Mouse (Mus musculus) myocyte (in vitro differentiated cells): ENCODE measurements around the gene Krt8. TPM values are rescaled to one million over a fixed set of nuclear protein-coding genes. Genes with fewer than 3 reads are reported as not detected.
A peak's percentile ranks its signal among the peaks of the same experiment; 100 is the strongest.

Experiments
- H3K27me3 ChIP-seq: one replicate; pipeline ENCODE4 v1.6.1; 2011; ENCODE audit not compliant: control insufficient read depth, insufficient read depth, insufficient read length
- H3K36me3 ChIP-seq: one replicate; pipeline ENCODE4 v1.6.1; 2011; ENCODE audit not compliant: control insufficient read depth, insufficient read depth
- H3K4me2 ChIP-seq: one replicate; pipeline ENCODE4 v1.6.1; 2011; ENCODE audit warnings: low read depth, control low read depth
- H3K4me3 ChIP-seq: one replicate; pipeline ENCODE4 v1.5.1; 2011; ENCODE audit warnings: mild to moderate bottlenecking, control low read depth, moderate library complexity
- H3K79me2 ChIP-seq: one replicate; pipeline ENCODE4 v1.6.1; 2011; ENCODE audit not compliant: control insufficient read depth, insufficient read depth
- H3ac ChIP-seq: one replicate; pipeline ENCODE4 v1.6.1; 2011; ENCODE audit not compliant: control insufficient read depth, insufficient read length
- CEBPB ChIP-seq: IDR thresholded peaks from 2 replicates; pipeline ENCODE4 v1.6.1; 2011; ENCODE audit warnings: mild to moderate bottlenecking, moderate library complexity; ENCODE audit not compliant: poor library complexity, insufficient read depth, severe bottlenecking
- E2F4 ChIP-seq: IDR thresholded peaks from one replicate; pipeline ENCODE4 v1.6.1; 2011; ENCODE audit warnings: mild to moderate bottlenecking, control low read depth, moderate library complexity; ENCODE audit not compliant: insufficient read depth
- MAX ChIP-seq: IDR thresholded peaks from one replicate; pipeline ENCODE4 v1.6.1; 2011; ENCODE audit warnings: low read depth, mild to moderate bottlenecking, control low read depth
- MYOD1 ChIP-seq, 3 experiments: IDR thresholded peaks; one replicate each; pipeline ENCODE4 v1.6.1; 2011; ENCODE audit warnings: control low read depth in 2 of 3, low read depth in 2 of 3, mild to moderate bottlenecking in 2 of 3, moderate library complexity in 1 of 3; ENCODE audit not compliant: insufficient read length in 2 of 3, control insufficient read depth in 1 of 3
- MYOG ChIP-seq, 3 experiments: IDR thresholded peaks; one replicate each; pipeline ENCODE4 v1.6.1; 2011; ENCODE audit warnings: control low read depth in 2 of 3, low read depth in 2 of 3, mild to moderate bottlenecking in 2 of 3; ENCODE audit not compliant: insufficient read length in 2 of 3, control insufficient read depth in 1 of 3, insufficient read depth in 1 of 3
- POLR2A ChIP-seq: IDR thresholded peaks from one replicate; pipeline ENCODE4 v1.6.1; 2011; ENCODE audit warnings: low read depth, mild to moderate bottlenecking, control low read depth, moderate library complexity; ENCODE audit not compliant: insufficient read length
- POLR2AphosphoS2 ChIP-seq: IDR thresholded peaks from one replicate; pipeline ENCODE4 v1.6.1; 2011; ENCODE audit warnings: low read depth, control low read depth; ENCODE audit not compliant: insufficient read length
- REST ChIP-seq: IDR thresholded peaks from one replicate; pipeline ENCODE4 v1.6.1; 2011; ENCODE audit warnings: mild to moderate bottlenecking, control low read depth, moderate library complexity; ENCODE audit not compliant: insufficient read depth, insufficient read length
- SRF ChIP-seq: IDR thresholded peaks from one replicate; pipeline ENCODE4 v1.6.1; 2011; ENCODE audit warnings: low read depth; ENCODE audit not compliant: control insufficient read depth, insufficient read length
- TCF12 ChIP-seq: IDR thresholded peaks from one replicate; pipeline ENCODE4 v1.6.1; 2011; ENCODE audit warnings: mild to moderate bottlenecking, control low read depth; ENCODE audit not compliant: poor library complexity, insufficient read depth, severe bottlenecking
- TCF3 ChIP-seq: IDR thresholded peaks from one replicate; pipeline ENCODE4 v1.6.1; 2011; ENCODE audit warnings: low read depth, control low read depth; ENCODE audit not compliant: insufficient read length
- USF1 ChIP-seq: IDR thresholded peaks from one replicate; pipeline ENCODE4 v1.6.1; 2011; ENCODE audit warnings: low read depth, mild to moderate bottlenecking, control low read depth, moderate library complexity
- polyA plus RNA-seq: library from polyadenylated mRNA; unstranded; fragments of >200 nt; fragmentation: generic; extraction: Trizol; gene quantifications from one replicate; pipeline ENCODE4 v1.2.1, GENCODE M21; 2012; ENCODE audit warnings: missing spikeins

Krt8 gene
- polyA plus RNA-seq, 1 experiment: 0.16 TPM

DNA sequence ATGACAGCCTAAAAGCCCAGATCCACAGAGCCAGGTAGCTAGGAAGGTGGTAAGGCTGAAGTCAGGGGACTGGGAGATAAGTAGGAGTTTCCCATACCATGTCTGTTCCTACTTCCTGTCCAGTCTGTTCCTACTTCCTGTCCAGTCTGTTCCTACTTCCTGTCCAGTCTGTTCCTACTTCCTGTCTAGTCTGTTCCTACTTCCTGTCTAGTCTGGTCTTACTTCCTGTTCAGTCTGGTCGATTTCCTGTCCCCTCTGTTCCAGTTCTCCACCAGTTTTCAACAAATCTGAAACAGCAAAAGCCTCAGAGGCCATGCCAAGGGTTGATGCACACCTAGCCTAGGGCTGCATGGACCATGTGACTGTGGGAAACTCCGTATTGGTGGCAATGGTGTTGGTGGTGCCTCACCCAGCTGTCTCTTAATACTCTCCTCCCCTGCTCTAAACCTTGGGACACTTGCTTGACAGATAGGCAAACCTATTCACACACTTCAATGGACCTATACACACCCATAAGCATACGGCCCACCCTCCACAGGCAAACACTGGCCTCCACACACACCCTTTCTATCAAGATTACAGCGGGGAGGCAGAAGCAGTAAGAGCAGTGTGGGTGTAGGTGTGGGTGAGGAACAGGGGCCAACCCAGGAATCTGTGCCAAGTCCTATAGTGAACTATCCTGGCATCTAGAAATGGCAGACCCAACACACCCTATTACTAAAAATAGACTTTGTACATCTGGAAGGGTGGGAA is 8.6 kb downstream of the Krt8 start:
- Histone ChIP-seq H3K36me3 (no peaks in the 10 kb centered on the region), H3K27me3 (no peaks in the 10 kb centered on the region), H3K4me3 (no peak overlapping the region), H3K79me2 (no peaks in the 10 kb centered on the region), H3ac (no peak overlapping the region), H3K4me2 (peak overlapping the region; percentile 50)
- no peak for TF ChIP-seq TCF3
- TF ChIP-seq USF1: peak; percentile 31

DNA sequence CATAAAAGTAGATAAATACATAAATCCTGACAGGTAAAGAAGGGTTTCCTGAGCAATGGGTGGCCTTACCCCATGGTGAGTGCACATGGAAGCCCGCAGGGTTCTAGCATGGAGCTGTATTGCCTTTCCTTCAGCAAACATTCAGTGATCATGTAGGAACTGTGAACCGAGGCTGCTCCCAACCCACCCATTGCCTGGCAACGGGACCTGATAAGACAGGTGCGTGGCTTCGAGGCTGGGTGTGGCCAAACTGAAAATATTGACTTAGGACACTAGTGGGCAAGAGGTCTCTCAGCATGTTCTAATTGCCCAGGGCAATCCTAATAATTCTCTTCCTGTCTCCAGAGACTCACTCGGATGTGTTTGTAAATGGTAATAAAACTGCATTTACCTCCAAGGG is 9.9 kb downstream of the Krt8 start:
- H3K27me3 ChIP-seq: no peaks in the 10 kb centered on the region
- H3K4me3 ChIP-seq: no peak overlapping the region
- H3K36me3 ChIP-seq: no peaks in the 10 kb centered on the region
- no peaks in the 10 kb centered on the region for H3K79me2 ChIP-seq
- TF ChIP-seq MYOG (IDR thresholded peaks at IDR 0.05; ENCODE audit: control insufficient read depth in 1 of 3, insufficient read depth in 1 of 3, insufficient read length in 2 of 3, low read depth in 2 of 3) (no peak), REST (no peak), POLR2A (no peak), TCF12 (no peak), TCF3 (no peak), MYOD1 (IDR thresholded peaks at IDR 0.05; ENCODE audit: control insufficient read depth in 1 of 3, insufficient read length in 2 of 3, low read depth in 2 of 3) (no peak), POLR2AphosphoS2 (no peak), USF1 (no peak), E2F4 (no peak), MAX (no peak), SRF (no peak), CEBPB (no peak)
- H3ac ChIP-seq: no peak overlapping the region
- H3K4me2 ChIP-seq: no peak overlapping the region

DNA sequence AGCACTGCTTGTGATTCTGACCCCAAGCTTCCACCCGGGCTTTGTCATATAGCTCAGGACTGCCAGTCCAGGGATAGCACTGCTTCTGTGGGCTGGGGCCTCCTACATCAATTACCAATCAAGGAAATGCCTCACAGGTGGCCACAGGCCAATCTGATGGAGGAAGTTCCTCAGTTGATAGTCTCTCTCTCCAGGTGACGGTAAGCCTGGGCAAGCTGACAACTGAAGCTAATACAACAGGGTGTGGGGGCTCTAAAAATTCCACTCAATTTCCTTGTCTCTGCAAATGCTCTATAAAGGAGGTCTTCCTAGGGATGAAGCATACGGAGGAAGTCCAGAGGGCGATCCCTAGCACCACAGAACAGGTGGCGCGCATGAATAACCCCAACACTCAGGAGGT is 13.3 kb downstream of the Krt8 start:
- no peak overlapping the region for H3ac ChIP-seq
- no peaks in the 10 kb centered on the region for H3K27me3 ChIP-seq
- H3K79me2 ChIP-seq: no peaks in the 10 kb centered on the region
- TF ChIP-seq POLR2A (no peak), USF1 (no peak), POLR2AphosphoS2 (no peak), SRF (no peak), MAX (no peak), TCF3 (no peak), MYOG (IDR thresholded peaks at IDR 0.05; ENCODE audit: control insufficient read depth in 1 of 3, insufficient read depth in 1 of 3, insufficient read length in 2 of 3, low read depth in 2 of 3) (no peak), REST (no peak), CEBPB (no peak), TCF12 (no peak), E2F4 (no peak), MYOD1 (IDR thresholded peaks at IDR 0.05; ENCODE audit: control insufficient read depth in 1 of 3, insufficient read length in 2 of 3, low read depth in 2 of 3) (no peak)
- H3K4me2 ChIP-seq: no peak overlapping the region
- no peak overlapping the region for H3K4me3 ChIP-seq
- no peaks in the 10 kb centered on the region for H3K36me3 ChIP-seq

DNA sequence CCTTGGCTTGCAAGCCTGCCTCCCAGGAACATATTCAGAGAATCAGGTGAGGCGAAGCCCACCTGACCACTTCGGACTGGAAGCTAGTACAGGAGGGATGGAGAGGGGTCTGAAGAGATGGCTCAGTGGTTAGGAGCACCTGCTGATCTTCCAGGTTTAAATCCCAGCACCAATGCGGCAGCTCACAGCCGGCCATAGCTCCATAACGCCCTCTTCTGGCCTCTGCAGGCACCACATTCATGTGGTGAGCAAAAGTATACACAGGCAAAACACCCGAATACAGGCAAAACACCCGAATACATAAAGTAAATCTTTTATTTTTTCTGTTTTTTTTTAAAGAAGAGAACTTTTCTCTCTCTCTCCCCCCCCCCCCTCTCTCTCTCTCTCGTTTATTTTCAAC is 15.6 kb downstream of the Krt8 start:
- H3K79me2 ChIP-seq: no peaks in the 10 kb centered on the region
- H3K36me3 ChIP-seq: no peaks in the 10 kb centered on the region
- no peak overlapping the region for H3K4me2 ChIP-seq
- no peaks in the 10 kb centered on the region for H3K27me3 ChIP-seq
- no peak overlapping the region for H3ac ChIP-seq
- TF ChIP-seq MYOD1 (IDR thresholded peaks at IDR 0.05; ENCODE audit: control insufficient read depth in 1 of 3, insufficient read length in 2 of 3, low read depth in 2 of 3) (no peak), E2F4 (no peak), POLR2A (no peak)
- no peak overlapping the region for H3K4me3 ChIP-seq

DNA sequence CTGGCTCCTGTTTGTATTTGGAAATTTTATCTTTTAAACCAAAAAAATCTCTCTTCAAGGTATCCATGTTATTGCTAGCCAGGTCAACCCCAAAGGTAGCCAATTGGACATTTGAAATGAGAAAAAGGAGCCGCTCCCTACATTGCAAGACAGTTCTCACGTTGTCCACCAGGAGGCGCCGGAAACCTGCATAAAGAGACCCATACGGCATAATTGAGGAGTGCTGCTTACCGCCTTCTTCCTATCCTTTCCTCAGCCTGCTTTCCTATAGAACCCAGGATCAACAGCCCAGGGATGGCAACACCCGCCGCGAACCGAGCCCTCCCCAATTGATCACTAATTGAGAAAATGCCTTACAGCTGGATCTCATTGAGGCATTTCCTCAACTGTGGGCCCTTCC is 16.2 kb downstream of the Krt8 start:
- no peak for TF ChIP-seq POLR2AphosphoS2
- no peak for TF ChIP-seq POLR2A
- TF ChIP-seq CEBPB: no peak
- TF ChIP-seq MAX: no peak
- no peak for TF ChIP-seq MYOG (IDR thresholded peaks at IDR 0.05; ENCODE audit: control insufficient read depth in 1 of 3, insufficient read depth in 1 of 3, insufficient read length in 2 of 3, low read depth in 2 of 3)
- no peak for TF ChIP-seq TCF3
- Histone ChIP-seq H3ac (no peak overlapping the region), H3K4me2 (peak overlapping the region; percentile 50)

More for the DNA sequence above, 16.2 kb downstream of the Krt8 start:
- Histone ChIP-seq H3K36me3 (no peaks in the 10 kb centered on the region), H3K4me3 (no peak overlapping the region), H3K27me3 (no peaks in the 10 kb centered on the region), H3K79me2 (no peaks in the 10 kb centered on the region)
